Mouse (Mus musculus) gastrocnemius, postnatal 14 days (tissue): ENCODE data around the gene Ube2g1. TPM values are rescaled to one million over a fixed set of nuclear protein-coding genes. Genes with fewer than 3 reads are reported as not detected.
"Not testable (repeated sequence)": the region's sequence is repeated elsewhere in the genome, so short reads cannot be mapped to it uniquely, and the experiment has no call there.

ENCODE experiments used
- DNase-seq: peaks from one replicate; pipeline ENCODE4 v3.0.0; 2021; ENCODE audit warnings: mixed read lengths
- intact Hi-C: fragments of 180-260 bp; cut with DNase I; formaldehyde crosslinking; loops from one replicate; pipeline ENCODE4 v1.15.1; 2025; ENCODE audit warnings: low total_unique reads
- total RNA-seq, 2 experiments: library from RNA; stranded (reverse); gene quantifications; 2 replicates each; pipeline ENCODE4 v1.2.3; 2021

The Ube2g1 gene
- total RNA-seq, 2 experiments from 2014 or later: 55.2 to 55.7 TPM

DNA sequence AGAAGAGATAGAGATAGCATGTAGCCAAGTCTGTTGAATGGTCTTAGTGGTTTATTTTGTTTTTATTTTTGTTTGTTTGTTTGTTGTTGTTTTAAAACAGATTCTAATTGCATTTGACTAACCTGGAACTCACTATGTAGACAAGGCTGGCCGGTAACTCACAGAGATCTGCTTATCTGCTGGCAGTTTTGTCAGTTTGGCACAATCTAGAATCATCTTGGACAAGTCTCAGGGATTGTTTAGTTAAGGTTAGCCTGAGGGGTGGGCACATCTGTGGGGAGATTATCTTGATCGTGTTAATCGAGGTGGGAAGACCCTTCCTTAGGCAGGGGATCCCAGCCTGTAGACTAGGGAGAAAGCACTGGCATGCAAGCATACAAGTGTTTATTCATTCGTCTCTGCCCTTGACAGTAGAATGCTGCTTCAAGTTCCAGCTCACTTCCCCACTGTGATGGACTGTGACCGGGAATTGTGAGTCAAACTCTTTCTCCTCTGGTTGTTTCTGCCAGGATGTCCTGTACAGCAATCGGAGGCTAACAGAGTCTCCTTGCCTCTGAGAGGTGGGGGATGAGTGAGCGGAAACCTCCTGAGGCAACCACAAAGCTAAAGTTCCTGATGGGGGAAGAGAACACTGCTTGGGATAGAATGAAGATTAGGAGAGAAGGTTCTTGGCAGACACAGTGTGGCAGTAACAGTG is 19.4 kb upstream of the Ube2g1 start:
- intact Hi-C loops: no loop called here
- no peak for DNase-seq

GRCm38 (mm10) chr11:72595010-72595737 is 11.9 kb upstream of the Ube2g1 start:
- intact Hi-C loops: no loop called here

DNA sequence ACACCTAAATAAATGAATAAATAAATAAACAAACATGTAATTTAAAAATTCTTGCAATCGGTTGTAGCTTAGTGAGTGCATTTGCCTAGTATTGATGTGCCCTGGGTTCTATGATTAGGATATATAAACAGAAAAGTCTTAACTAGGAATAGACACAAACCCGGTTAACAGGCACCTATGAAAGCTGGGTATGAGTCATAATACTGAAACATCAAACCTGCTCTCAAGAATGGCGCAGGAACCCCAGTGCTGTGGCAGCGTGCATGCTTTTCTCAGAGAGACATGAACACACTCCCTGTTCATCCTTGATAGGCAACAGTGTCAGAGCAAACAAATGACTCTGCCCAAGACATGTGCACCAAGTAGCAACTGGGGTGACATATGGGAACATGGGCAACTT is 9.3 kb upstream of the Ube2g1 start:
- no peak for DNase-seq
- intact Hi-C loops: no loop called here

More at GRCm38 (mm10) chr11:72595010-72595737, 11.9 kb upstream of the Ube2g1 start:
- no peak for DNase-seq

DNA sequence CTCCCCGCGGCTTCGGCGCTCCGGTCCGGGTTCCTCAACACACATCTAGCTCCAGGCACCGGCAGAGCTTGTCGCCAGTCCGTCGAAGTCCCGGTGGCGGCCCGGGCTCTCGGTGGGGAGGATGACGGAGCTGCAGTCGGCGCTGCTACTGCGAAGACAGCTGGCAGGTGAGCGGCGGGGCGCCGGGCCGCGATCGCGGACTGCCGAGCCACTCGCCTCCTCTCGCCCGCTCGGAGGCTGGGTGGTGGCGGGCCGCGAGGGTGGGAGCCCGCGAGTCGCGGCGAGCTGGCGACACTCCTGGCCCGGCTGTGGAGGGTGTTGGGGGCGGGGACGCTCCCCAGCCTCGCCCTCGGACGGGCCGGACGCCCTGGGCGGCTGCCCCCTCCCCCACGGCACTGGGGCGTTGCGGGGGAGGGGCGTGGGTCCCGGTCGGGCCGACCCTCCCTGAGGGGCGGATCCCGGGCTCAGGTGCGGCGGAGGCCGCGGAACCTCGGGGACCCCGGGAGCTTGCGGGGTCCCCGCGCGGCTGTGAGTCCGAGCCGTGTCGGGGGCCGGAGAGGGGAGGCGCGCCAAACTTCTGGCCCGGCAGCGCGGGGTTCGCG is 487 bp downstream of the Ube2g1 start:
- peak; percentile 87 for DNase-seq
- intact Hi-C loops: no loop called here

- intact Hi-C loops: no loop called here
- DNase-seq: peak; percentile 93
Measured at GRCm38 (mm10) chr11:72608071-72608679, 1.1 kb downstream of the Ube2g1 start.

- intact Hi-C loops: no loop called here
- no peak for DNase-seq
Measured at GRCm38 (mm10) chr11:72609242-72609641, 2.2 kb downstream of the Ube2g1 start.

GRCm38 (mm10) chr11:72614336-72614735 is 7.3 kb downstream of the Ube2g1 start:
- DNase-seq, intact Hi-C loops: not testable (repeated sequence)

GRCm38 (mm10) chr11:72615931-72616330 is 8.8 kb downstream of the Ube2g1 start:
- intact Hi-C loops: no loop called here
- no peak for DNase-seq

DNA sequence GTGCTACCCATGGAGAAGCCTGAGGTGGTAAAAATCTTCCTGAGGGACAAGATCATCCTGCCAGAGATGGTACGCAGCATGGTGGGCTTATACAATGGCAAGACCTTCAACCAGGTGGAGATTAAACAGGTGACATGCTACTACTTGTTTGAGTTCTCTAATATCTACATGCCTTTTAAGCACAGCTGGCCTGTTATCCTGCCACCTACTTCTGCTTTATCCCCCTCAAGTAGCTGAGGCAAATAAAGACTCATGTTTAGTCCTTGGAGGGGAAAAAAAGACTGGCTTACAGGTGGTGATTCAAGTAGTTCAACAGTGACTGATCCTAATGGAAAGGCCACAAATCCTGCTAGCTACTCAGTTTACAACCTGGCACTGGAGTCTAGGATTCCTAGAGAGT is 11.4 kb downstream of the Ube2g1 start:
- intact Hi-C loops: no loop called here
- no peak for DNase-seq

- intact Hi-C loops: no loop called here
Measured at GRCm38 (mm10) chr11:72642730-72643129, 35.6 kb downstream of the Ube2g1 start.

DNA sequence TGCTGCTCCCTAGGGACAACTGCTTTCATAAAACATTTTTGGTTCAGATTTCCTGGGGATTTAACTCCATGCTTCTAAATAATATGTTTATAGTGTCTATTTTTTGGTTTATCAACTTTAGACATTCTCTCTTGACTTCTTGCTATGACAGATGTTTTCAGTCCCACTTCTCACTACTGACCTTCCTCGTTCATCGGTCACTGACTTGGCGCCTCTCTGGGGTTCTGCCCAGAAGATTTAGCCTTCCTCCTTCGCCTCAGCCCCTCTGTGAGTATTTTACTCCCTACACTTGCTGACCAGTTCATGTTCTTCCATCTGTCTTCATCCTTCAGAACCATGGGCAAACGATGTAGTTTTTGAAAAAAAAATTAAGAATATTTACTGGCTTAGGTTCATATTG is 38.3 kb downstream of the Ube2g1 start:
- intact Hi-C loops: no loop called here
- no peak for DNase-seq

More at GRCm38 (mm10) chr11:72642730-72643129, 35.6 kb downstream of the Ube2g1 start:
- DNase-seq: no peak

DNA sequence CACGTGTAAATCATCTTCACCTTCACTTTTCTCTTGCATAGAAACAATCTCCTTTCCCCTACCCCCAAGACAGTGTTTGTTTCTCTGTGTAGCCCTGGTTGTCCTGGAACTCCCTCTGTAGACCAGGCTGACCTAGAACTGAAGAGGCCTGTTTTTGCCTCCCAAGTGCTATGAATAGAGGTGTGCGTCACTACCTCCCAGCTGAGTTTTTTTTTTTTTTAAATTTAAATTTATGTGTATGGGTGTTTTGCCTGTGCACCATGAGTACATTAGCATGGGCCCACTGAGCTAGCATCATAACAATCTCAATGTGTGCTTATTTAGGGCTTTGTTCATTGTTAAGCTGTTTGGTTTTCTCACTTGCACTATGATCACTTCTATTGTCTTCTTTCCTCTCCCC is 43.3 kb downstream of the Ube2g1 start:
- intact Hi-C loops: no loop called here
- DNase-seq: no peak

GRCm38 (mm10) chr11:72659918-72660317 is 52.8 kb downstream of the Ube2g1 start:
- DNase-seq: no peak
- intact Hi-C loops: no loop called here

DNA sequence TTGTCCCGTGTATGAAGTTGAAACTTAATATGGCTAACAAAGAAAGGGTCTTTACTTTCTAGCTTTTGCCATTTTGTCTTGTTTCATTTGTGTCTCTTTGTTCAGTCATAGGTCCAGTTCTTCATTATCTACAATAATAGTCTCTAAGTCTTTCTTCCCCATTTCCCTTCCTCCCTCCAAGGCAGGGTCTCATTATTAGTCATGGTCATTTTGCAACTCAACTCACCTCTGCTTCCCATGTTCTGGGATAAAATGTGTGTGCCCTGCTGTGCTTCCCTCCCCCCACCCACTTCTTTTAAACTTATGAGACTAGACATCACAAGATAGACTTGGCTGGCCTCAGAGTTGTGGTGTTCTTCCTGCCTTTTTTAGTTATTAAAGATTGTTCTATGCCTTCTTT is 53.3 kb downstream of the Ube2g1 start:
- intact Hi-C loops: no loop called here
- DNase-seq: no peak

GRCm38 (mm10) chr11:72664641-72665040 is 57.6 kb downstream of the Ube2g1 start:
- intact Hi-C loops: no loop called here
- no peak for DNase-seq

DNA sequence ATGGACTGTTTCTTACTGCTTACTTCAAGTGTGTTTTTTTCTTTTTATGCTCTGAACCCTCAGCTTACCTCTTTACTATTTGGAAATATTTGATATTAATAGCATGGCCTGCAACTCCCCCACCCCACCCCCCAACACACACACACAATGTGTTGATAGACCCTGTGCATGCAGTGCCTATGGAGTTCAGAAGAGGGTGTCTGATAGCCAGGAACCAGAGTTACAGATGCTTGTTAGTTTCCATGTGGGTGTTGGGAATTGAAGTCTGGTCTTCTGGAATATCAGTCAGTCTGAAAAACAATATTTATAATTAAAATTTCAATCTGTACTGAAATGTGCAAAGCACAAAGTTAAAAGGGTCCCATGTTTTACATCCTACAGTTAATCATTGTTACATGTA is 63.6 kb downstream of the Ube2g1 start:
- intact Hi-C loops: no loop called here
- DNase-seq: no peak

- intact Hi-C loops: no loop called here
- no peak for DNase-seq
Measured at GRCm38 (mm10) chr11:72671294-72671988, 64.4 kb downstream of the Ube2g1 start.

DNA sequence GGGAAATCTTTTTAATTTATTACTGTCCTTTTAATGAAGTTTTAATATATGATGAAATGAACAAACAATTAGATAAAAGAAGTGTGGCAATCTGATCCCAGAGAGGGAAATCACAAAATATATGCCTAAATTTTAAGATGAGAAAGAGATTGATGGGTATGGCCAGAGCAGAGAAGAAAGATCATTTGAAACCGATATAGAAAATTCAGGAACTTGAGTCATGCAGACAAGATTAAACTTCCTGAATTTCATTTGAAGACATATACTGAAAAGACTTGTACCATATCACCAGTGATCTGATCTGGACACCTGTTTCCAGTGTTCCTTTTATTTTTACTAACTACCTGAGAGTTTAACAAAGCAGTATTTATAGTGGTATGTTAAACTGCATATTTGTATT is 65.4 kb downstream of the Ube2g1 start:
- intact Hi-C loops: no loop called here
- DNase-seq: no peak

DNA sequence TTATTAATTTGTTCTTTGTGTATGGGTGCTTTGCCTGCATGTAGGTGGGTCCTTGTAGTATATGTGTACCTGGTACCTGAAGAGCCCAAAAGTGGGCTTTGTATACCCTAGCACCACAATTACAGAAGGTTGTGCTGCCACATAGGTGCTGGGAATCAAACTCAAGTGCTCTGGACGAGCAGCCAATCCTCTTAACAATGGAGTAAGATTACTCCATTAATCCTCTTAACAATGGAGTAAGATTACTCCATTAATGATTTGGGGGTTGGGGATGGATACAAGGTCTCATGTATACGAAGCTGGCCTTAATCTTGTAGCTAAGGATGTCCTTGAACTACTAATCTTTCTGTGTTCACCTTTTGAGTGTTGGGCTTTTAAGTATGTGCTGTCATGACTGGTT is 68.2 kb downstream of the Ube2g1 start:
- DNase-seq: no peak
- intact Hi-C loops: no loop called here

GRCm38 (mm10) chr11:72680726-72681125 is 73.6 kb downstream of the Ube2g1 start:
- intact Hi-C loops: no loop called here
- DNase-seq: no peak
